Mouse (Mus musculus) midbrain, embryonic 14.5 days (tissue): Measurements from ENCODE around the gene Apoc4. TPM values are rescaled to one million over a fixed set of nuclear protein-coding genes. Genes with fewer than 3 reads are reported as not detected.

Experiments
- ATAC-seq: fragments of 200-750 bp; cut with Nextera tagmentation; 2 replicates; pipeline ENCODE4 v1.8.0; 2017; ENCODE audit warnings: moderate number of reproducible peaks, moderate library complexity; ENCODE audit not compliant: low FRiP score, low TSS enrichment
- DNase-seq: peaks from one replicate; pipeline ENCODE4 v3.0.0-alpha.2; 2015
- H3K27ac ChIP-seq: fragments of 300-500 bp; sonication (generic); replicated peaks from 2 replicates; pipeline ENCODE4 v1.5.1; 2014; ENCODE audit warnings: mild to moderate bottlenecking, low read depth, low read length, moderate library complexity
- H3K27me3 ChIP-seq: fragments of 300-500 bp; sonication (generic); 2 replicates; pipeline ENCODE4 v1.6.1; 2014; ENCODE audit warnings: low read length, control low read depth, mixed read lengths; ENCODE audit not compliant: control insufficient read depth, insufficient read depth
- H3K36me3 ChIP-seq: fragments of 300-500 bp; sonication (generic); 2 replicates; pipeline ENCODE4 v1.6.1; 2014; ENCODE audit warnings: low read length, control low read depth; ENCODE audit not compliant: control insufficient read depth, insufficient read depth
- H3K4me1 ChIP-seq: fragments of 300-500 bp; sonication (generic); 2 replicates; pipeline ENCODE4 v1.6.1; 2014; ENCODE audit warnings: mild to moderate bottlenecking, antibody characterized with exemption, low read length, control low read depth; ENCODE audit not compliant: control insufficient read depth, insufficient read depth
- H3K4me2 ChIP-seq: fragments of 300-500 bp; sonication (generic); 2 replicates; pipeline ENCODE4 v1.6.1; 2014; ENCODE audit warnings: mild to moderate bottlenecking, low read length, moderate library complexity
- H3K4me3 ChIP-seq: fragments of 300-500 bp; sonication (generic); replicated peaks from 2 replicates; pipeline ENCODE4 v1.5.1; 2014; ENCODE audit warnings: low read depth, low read length
- H3K9ac ChIP-seq: fragments of 300-500 bp; sonication (generic); replicated peaks from 2 replicates; pipeline ENCODE4 v1.6.1; 2014; ENCODE audit warnings: mild to moderate bottlenecking, low read length, moderate library complexity
- H3K9me3 ChIP-seq: fragments of 300-500 bp; sonication (generic); 2 replicates; pipeline ENCODE4 v1.6.1; 2016; ENCODE audit warnings: low read length, control low read depth, mixed read lengths; ENCODE audit not compliant: control insufficient read depth
- WGBS: fragments of 180-500 bp; shearing (Covaris S2); extraction: QIAGEN DNeasy Blood & Tissue Kit; methylation state at CpG from one replicate; pipeline ENCODE4 v1.1.7; 2014; 5-methylcytosine and 5-hydroxymethylcytosine counted together
- polyA plus RNA-seq: library from polyadenylated mRNA; unstranded; fragments of >200 nt; fragmentation: Nextera tagmentation; extraction: Ambion mirVana; gene quantifications from 2 replicates; pipeline ENCODE4 v1.2.1, GENCODE M21; 2014

Apoc4 gene
- polyA plus RNA-seq: not detected in 2 replicates

- Histone ChIP-seq H3K27ac (no peak within 1 kb of the TSS), H3K4me1 (no peaks in the 10 kb centered on the region), H3K9me3 (no peaks in the 10 kb centered on the region), H3K27me3 (no peaks in the 10 kb centered on the region), H3K4me2 (no peak within 1 kb of the TSS), H3K36me3 (no peaks in the 10 kb centered on the region), H3K4me3 (no peak within 1 kb of the TSS), H3K9ac (no peak within 1 kb of the TSS)
- WGBS: 65% methylated on average over 8 of the region's 8 CpGs
- ATAC-seq: no peak
- DNase-seq: no peak
Observed at GRCm38 (mm10) chr7:19681202-19681694, at the start of gene Apoc4, which contains the start of gene Gm44805. Gene Apoc4 (minus strand): TSS chr7:19681479. Gene Gm44805 (minus strand): TSS chr7:19681423.

- DNase-seq (no peak), ATAC-seq (no peak)
- Histone ChIP-seq H3K4me2 (no peak overlapping the region), H3K36me3 (peaks cover 88% of the 10 kb centered on the region), H3K27ac (no peak overlapping the region), H3K4me1 (no peaks in the 10 kb centered on the region), H3K4me3 (no peak overlapping the region), H3K9ac (no peak overlapping the region), H3K27me3 (no peaks in the 10 kb centered on the region), H3K9me3 (no peaks in the 10 kb centered on the region)
- WGBS: 96% methylated on average over 4 of the region's 4 CpGs
Observed at GRCm38 (mm10) chr7:19726541-19726940, 45.3 kb upstream of the Apoc4 start.

- Histone ChIP-seq H3K4me2 (no peak overlapping the region), H3K27ac (no peak overlapping the region), H3K4me1 (no peaks in the 10 kb centered on the region), H3K9ac (no peak overlapping the region), H3K36me3 (peaks cover 67% of the 10 kb centered on the region), H3K4me3 (no peak overlapping the region), H3K27me3 (no peaks in the 10 kb centered on the region), H3K9me3 (peaks cover 6% of the 10 kb centered on the region; the same call in 1 of the 2 replicates)
- ATAC-seq (no peak), DNase-seq (no peak)
- 94% methylated on average over 12 of the region's 12 CpGs for WGBS
Observed at GRCm38 (mm10) chr7:19724167-19724566, 42.9 kb upstream of the Apoc4 start.

GRCm38 (mm10) chr7:19722754-19723195 lies 41.5 kb upstream of the Apoc4 start:
- H3K27ac ChIP-seq: no peak overlapping the region
- H3K9me3 ChIP-seq: peaks cover 6% of the 10 kb centered on the region; the same call in 1 of the 2 replicates
- DNase-seq (no peak), ATAC-seq (no peak)
- H3K4me3 ChIP-seq: no peak overlapping the region
- 93% methylated on average over 6 of the region's 6 CpGs for WGBS
- no peak overlapping the region for H3K4me2 ChIP-seq
- no peak overlapping the region for H3K9ac ChIP-seq
- H3K4me1 ChIP-seq: no peaks in the 10 kb centered on the region
- H3K36me3 ChIP-seq: peaks cover 53% of the 10 kb centered on the region
- H3K27me3 ChIP-seq: no peaks in the 10 kb centered on the region

- WGBS: 95% methylated on average over 4 of the region's 4 CpGs
- peaks cover 11% of the 10 kb centered on the region for H3K4me1 ChIP-seq
- no peak overlapping the region for H3K27ac ChIP-seq
- H3K4me2 ChIP-seq: no peak overlapping the region
- no peak overlapping the region for H3K9ac ChIP-seq
- DNase-seq: no peak
- peaks cover 6% of the 10 kb centered on the region; the same call in 1 of the 2 replicates for H3K9me3 ChIP-seq
- no peak overlapping the region for H3K4me3 ChIP-seq
- peaks cover 20% of the 10 kb centered on the region for H3K36me3 ChIP-seq
- ATAC-seq: no peak
- H3K27me3 ChIP-seq: no peaks in the 10 kb centered on the region
Observed at GRCm38 (mm10) chr7:19719200-19719599, 37.9 kb upstream of the Apoc4 start.

GRCm38 (mm10) chr7:19718297-19718952 lies 37.1 kb upstream of the Apoc4 start:
- 96% methylated on average over 5 of the region's 5 CpGs for WGBS

DNA sequence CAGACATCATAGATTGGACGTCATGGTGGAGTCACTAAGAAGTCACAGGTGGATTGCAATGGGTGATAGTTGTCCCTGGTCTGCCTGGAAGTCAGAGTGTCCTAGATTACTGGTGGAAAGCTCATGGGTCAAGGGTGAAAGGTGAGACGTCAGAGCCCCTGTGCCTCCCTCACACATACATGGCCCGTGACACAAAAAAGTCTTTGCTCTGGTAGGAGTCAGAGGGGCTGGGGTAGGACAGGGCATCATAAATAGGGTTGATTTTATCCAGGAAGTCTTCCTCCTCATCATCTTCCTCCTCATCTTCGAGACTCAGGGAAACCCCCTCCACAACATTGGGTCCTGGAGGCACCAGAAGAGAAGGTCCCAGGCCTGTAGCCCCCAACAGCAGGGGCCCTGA lies 36.1 kb upstream of the Apoc4 start:
- Histone ChIP-seq H3K36me3 (peaks cover 10% of the 10 kb centered on the region; the same call in 1 of the 2 replicates), H3K4me3 (no peak overlapping the region), H3K4me1 (peaks cover 15% of the 10 kb centered on the region), H3K9ac (no peak overlapping the region), H3K27ac (no peak overlapping the region), H3K9me3 (peaks cover 6% of the 10 kb centered on the region; the same call in 1 of the 2 replicates), H3K4me2 (no peak overlapping the region), H3K27me3 (no peaks in the 10 kb centered on the region)
- ATAC-seq (no peak), DNase-seq (no peak)
- 90% methylated on average over 4 of the region's 4 CpGs for WGBS

More at GRCm38 (mm10) chr7:19718297-19718952, 37.1 kb upstream of the Apoc4 start:
- Histone ChIP-seq H3K9me3 (peaks cover 6% of the 10 kb centered on the region; the same call in 1 of the 2 replicates), H3K27ac (no peak overlapping the region), H3K4me3 (no peak overlapping the region), H3K4me1 (peaks cover 15% of the 10 kb centered on the region), H3K27me3 (no peaks in the 10 kb centered on the region), H3K9ac (no peak overlapping the region), H3K4me2 (no peak overlapping the region), H3K36me3 (peaks cover 12% of the 10 kb centered on the region)
- no peak for DNase-seq
- ATAC-seq: no peak

- 93% methylated on average over 2 of the region's 2 CpGs for WGBS
- H3K4me3 ChIP-seq: peak overlapping the region; percentile 40; the same call in 1 of the 2 replicates
- H3K27me3 ChIP-seq: no peaks in the 10 kb centered on the region
- H3K9me3 ChIP-seq: peaks cover 6% of the 10 kb centered on the region; the same call in 1 of the 2 replicates
- H3K4me1 ChIP-seq: peaks cover 15% of the 10 kb centered on the region
- H3K4me2 ChIP-seq: peak overlapping the region; percentile 67
- H3K27ac ChIP-seq: peak overlapping the region; percentile 91
- ATAC-seq (no peak), DNase-seq (no peak)
- peak overlapping the region; percentile 46; the same call in 1 of the 2 replicates for H3K9ac ChIP-seq
- peaks cover 15% of the 10 kb centered on the region for H3K36me3 ChIP-seq
Observed at GRCm38 (mm10) chr7:19716822-19717221, 35.5 kb upstream of the Apoc4 start.
